Mouse (Mus musculus): Measurements from ENCODE around the gene Ovca2. TPM values are rescaled to one million over a fixed set of nuclear protein-coding genes. Genes with fewer than 3 reads are reported as not detected.

Ovca2 gene
- total RNA-seq, 1 experiment = 14.8 TPM

GRCm38 (mm10) chr11:75148332-75149035 is 30.2 kb downstream of the Ovca2 start:
- Histone ChIP-seq H3K9ac (ENCODE audit: insufficient read depth, low read depth, low read length, poor library complexity, severe bottlenecking) (no peak overlapping the region), H3K36me3 (ENCODE audit: control insufficient read depth, insufficient read depth, low read length, poor library complexity, severe bottlenecking) (peaks cover 3% of the 10 kb centered on the region; the same call in 1 of the 2 replicates), H3K4me3 (ENCODE audit: insufficient read depth in 1 of 2, low read depth in 1 of 2, low read length in 2 of 2, poor library complexity in 1 of 2, severe bottlenecking in 1 of 2) (no peak overlapping the region), H3K27ac (ENCODE audit: insufficient read depth, low read depth, low read length, poor library complexity, severe bottlenecking) (no peak overlapping the region; the same call in 1 of the 2 replicates), H3K4me1 (ENCODE audit: control insufficient read depth in 2 of 2, insufficient read depth in 2 of 2, low read length in 2 of 2, poor library complexity in 1 of 2) (peaks cover 5 to 14% of the 10 kb centered on the region in 2 experiments; a peak in 3 of 4 replicates), H3K9me3 (ENCODE audit: control insufficient read depth, insufficient read depth, low read depth, low read length) (no peaks in the 10 kb centered on the region)
- DNase-seq (ENCODE audit: low read depth, low spot score) = no peak
- in situ Hi-C loops (cut with MboI; ENCODE audit: low sequenced_read_pairs in 2 of 2, unreplicated experiment in 2 of 2) = no loop called here
- TF ChIP-seq CHD2 (IDR thresholded peaks at IDR 0.05; ENCODE audit: low read depth, low read length) (no peak), ZC3H11A (IDR thresholded peaks at IDR 0.05; ENCODE audit: borderline replicate concordance, low read depth, low read length) (no peak), HCFC1 (IDR thresholded peaks at IDR 0.05; ENCODE audit: borderline replicate concordance, insufficient read depth, low read length) (no peak), MAFK (IDR thresholded peaks at IDR 0.05; ENCODE audit: insufficient read depth, low read depth, low read length) (no peak), ZNF384 (IDR thresholded peaks at IDR 0.05; ENCODE audit: low read depth, low read length) (no peak)

DNA sequence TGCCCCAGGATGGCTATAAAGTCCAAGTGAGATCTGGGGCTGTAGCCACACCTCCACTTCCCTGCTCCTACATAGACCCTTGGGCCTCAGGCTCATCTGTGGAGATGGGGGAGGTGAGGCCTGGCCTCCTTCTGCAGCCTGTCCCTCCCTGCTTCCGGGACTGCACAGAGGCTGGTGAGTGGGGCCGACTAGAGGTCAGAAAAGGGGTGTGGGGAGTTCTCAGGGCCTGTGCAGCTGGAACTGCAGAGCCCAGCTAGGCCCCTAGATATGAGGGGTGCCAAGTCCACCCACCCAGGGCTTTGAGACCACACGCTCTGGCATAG is 30.8 kb downstream of the Ovca2 start:
- Histone ChIP-seq H3K9me3 (ENCODE audit: control insufficient read depth, insufficient read depth, low read depth, low read length) (no peaks in the 10 kb centered on the region), H3K36me3 (ENCODE audit: control insufficient read depth, insufficient read depth, low read length, poor library complexity, severe bottlenecking) (peaks cover 4% of the 10 kb centered on the region; the same call in 1 of the 2 replicates), H3K4me3 (ENCODE audit: insufficient read depth in 1 of 2, low read depth in 1 of 2, low read length in 2 of 2, poor library complexity in 1 of 2, severe bottlenecking in 1 of 2) (no peak overlapping the region), H3K27ac (ENCODE audit: insufficient read depth, low read depth, low read length, poor library complexity, severe bottlenecking) (no peak overlapping the region), H3K4me1 (ENCODE audit: control insufficient read depth in 2 of 2, insufficient read depth in 2 of 2, low read length in 2 of 2, poor library complexity in 1 of 2) (peaks cover 5 to 15% of the 10 kb centered on the region in 2 experiments; a peak in 3 of 4 replicates), H3K9ac (ENCODE audit: insufficient read depth, low read depth, low read length, poor library complexity, severe bottlenecking) (no peak overlapping the region)
- in situ Hi-C loops (cut with MboI; ENCODE audit: low sequenced_read_pairs in 2 of 2, unreplicated experiment in 2 of 2) = no loop called here
- DNase-seq (ENCODE audit: low read depth, low spot score) = no peak
- TF ChIP-seq HCFC1 (IDR thresholded peaks at IDR 0.05; ENCODE audit: borderline replicate concordance, insufficient read depth, low read length) = no peak
- TF ChIP-seq ZNF384 (IDR thresholded peaks at IDR 0.05; ENCODE audit: low read depth, low read length) = no peak
- TF ChIP-seq ZC3H11A (IDR thresholded peaks at IDR 0.05; ENCODE audit: borderline replicate concordance, low read depth, low read length) = no peak
- no peak for TF ChIP-seq MAFK (IDR thresholded peaks at IDR 0.05; ENCODE audit: insufficient read depth, low read depth, low read length)
- no peak for TF ChIP-seq CHD2 (IDR thresholded peaks at IDR 0.05; ENCODE audit: low read depth, low read length)

GRCm38 (mm10) chr11:75147106-75147845 is 31.4 kb downstream of the Ovca2 start:
- H3K9me3 ChIP-seq (ENCODE audit: control insufficient read depth, insufficient read depth, low read depth, low read length) = no peaks in the 10 kb centered on the region
- DNase-seq (ENCODE audit: low read depth, low spot score) = no peak
- H3K4me3 ChIP-seq (ENCODE audit: insufficient read depth in 1 of 2, low read depth in 1 of 2, low read length in 2 of 2, poor library complexity in 1 of 2, severe bottlenecking in 1 of 2) = no peak overlapping the region
- peak overlapping the region; percentile 8; the same call in 1 of the 2 replicates for H3K27ac ChIP-seq (ENCODE audit: insufficient read depth, low read depth, low read length, poor library complexity, severe bottlenecking)
- peaks cover 5 to 18% of the 10 kb centered on the region in 2 experiments; a peak in 3 of 4 replicates for H3K4me1 ChIP-seq (ENCODE audit: control insufficient read depth in 2 of 2, insufficient read depth in 2 of 2, low read length in 2 of 2, poor library complexity in 1 of 2)
- no peak overlapping the region for H3K9ac ChIP-seq (ENCODE audit: insufficient read depth, low read depth, low read length, poor library complexity, severe bottlenecking)
- peaks cover 8% of the 10 kb centered on the region; the same call in 1 of the 2 replicates for H3K36me3 ChIP-seq (ENCODE audit: control insufficient read depth, insufficient read depth, low read length, poor library complexity, severe bottlenecking)
- TF ChIP-seq MAFK (IDR thresholded peaks at IDR 0.05; ENCODE audit: insufficient read depth, low read depth, low read length) = no peak
- in situ Hi-C loops (cut with MboI; ENCODE audit: low sequenced_read_pairs in 2 of 2, unreplicated experiment in 2 of 2) = no loop called here

GRCm38 (mm10) chr11:75145841-75146240 is 32.8 kb downstream of the Ovca2 start:
- TF ChIP-seq ZNF384 (IDR thresholded peaks at IDR 0.05; ENCODE audit: low read depth, low read length) (peak; percentile 73; the same call in 1 of the 2 replicates), ZC3H11A (IDR thresholded peaks at IDR 0.05; ENCODE audit: borderline replicate concordance, low read depth, low read length) (no peak)
- Histone ChIP-seq H3K9me3 (ENCODE audit: control insufficient read depth, insufficient read depth, low read depth, low read length) (no peaks in the 10 kb centered on the region), H3K4me1 (ENCODE audit: control insufficient read depth in 2 of 2, insufficient read depth in 2 of 2, low read length in 2 of 2, poor library complexity in 1 of 2) (peaks cover 7 to 19% of the 10 kb centered on the region in 2 experiments; a peak in 3 of 4 replicates), H3K4me3 (ENCODE audit: insufficient read depth in 1 of 2, low read depth in 1 of 2, low read length in 2 of 2, poor library complexity in 1 of 2, severe bottlenecking in 1 of 2) (no peak overlapping the region), H3K9ac (ENCODE audit: insufficient read depth, low read depth, low read length, poor library complexity, severe bottlenecking) (no peak overlapping the region), H3K27ac (ENCODE audit: insufficient read depth, low read depth, low read length, poor library complexity, severe bottlenecking) (no peak overlapping the region), H3K36me3 (ENCODE audit: control insufficient read depth, insufficient read depth, low read length, poor library complexity, severe bottlenecking) (peaks cover 8% of the 10 kb centered on the region; the same call in 1 of the 2 replicates)
- in situ Hi-C loops (cut with MboI; ENCODE audit: low sequenced_read_pairs in 2 of 2, unreplicated experiment in 2 of 2) = no loop called here
- no peak for DNase-seq (ENCODE audit: low read depth, low spot score)
